Mouse (Mus musculus) right cerebral cortex, postnatal 4 days (tissue): Measurements from ENCODE around the gene Fgf12.
A peak's percentile ranks its signal among the peaks of the same experiment; 100 is the strongest.

Experiments
- DNase-seq: peaks from one replicate; pipeline ENCODE4 v3.0.0-alpha.2; 2022

The Fgf12 gene

GRCm38 (mm10) chr16:28289689-28290330 lies 463.1 kb downstream of the Fgf12 start:
- DNase-seq: no peak

GRCm38 (mm10) chr16:28257904-28258303 lies 495.0 kb downstream of the Fgf12 start:
- DNase-seq: no peak

- no peak for DNase-seq
These were observed 498.6 kb downstream of the Fgf12 start for GRCm38 (mm10) chr16:28254303-28254702.

- DNase-seq: no peak
These were observed 500.9 kb downstream of the Fgf12 start for GRCm38 (mm10) chr16:28251930-28252329.

- no peak for DNase-seq
These were observed 509.8 kb downstream of the Fgf12 start for GRCm38 (mm10) chr16:28242867-28243649.

- no peak for DNase-seq
These were observed 513.5 kb downstream of the Fgf12 start for GRCm38 (mm10) chr16:28239382-28239781.

GRCm38 (mm10) chr16:28238019-28238868 lies 514.6 kb downstream of the Fgf12 start:
- peak; percentile 9 for DNase-seq

- no peak for DNase-seq
These were observed 536.9 kb downstream of the Fgf12 start for GRCm38 (mm10) chr16:28215930-28216329.

GRCm38 (mm10) chr16:28212411-28212810 lies 540.5 kb downstream of the Fgf12 start:
- no peak for DNase-seq

GRCm38 (mm10) chr16:28156443-28156842 lies 596.4 kb downstream of the Fgf12 start:
- no peak for DNase-seq

GRCm38 (mm10) chr16:28140972-28141371 lies 611.9 kb downstream of the Fgf12 start:
- DNase-seq: no peak

GRCm38 (mm10) chr16:28127006-28127405 lies 625.9 kb downstream of the Fgf12 start:
- no peak for DNase-seq
